Mouse (Mus musculus) kidney, embryonic 14.5 days (tissue): ENCODE results near the gene Scn1b. TPM values are rescaled to one million over a fixed set of nuclear protein-coding genes. Genes with fewer than 3 reads are reported as not detected.

Experiments used
- ATAC-seq: fragments of 200-750 bp; cut with Nextera tagmentation; 2 replicates; pipeline ENCODE4 v1.8.0; 2017; ENCODE audit warnings: moderate number of reproducible peaks, mild to moderate bottlenecking, moderate TSS enrichment, moderate library complexity; ENCODE audit not compliant: low FRiP score, low TSS enrichment
- H3K27ac ChIP-seq: fragments of 300-500 bp; sonication (generic); 2 replicates; pipeline ENCODE4 v1.5.1; 2014; ENCODE audit warnings: low read depth, mild to moderate bottlenecking, low read length, moderate library complexity, mixed read lengths
- H3K27me3 ChIP-seq: fragments of 300-500 bp; sonication (generic); 2 replicates; pipeline ENCODE4 v1.6.1; 2014; ENCODE audit warnings: mild to moderate bottlenecking, low read length; ENCODE audit not compliant: control insufficient read depth, insufficient read depth
- H3K36me3 ChIP-seq: fragments of 300-500 bp; sonication (generic); 2 replicates; pipeline ENCODE4 v1.6.1; 2014; ENCODE audit warnings: low read length, mixed read lengths; ENCODE audit not compliant: control insufficient read depth, insufficient read depth
- H3K4me1 ChIP-seq: fragments of 300-500 bp; sonication (generic); 2 replicates; pipeline ENCODE4 v1.6.1; 2014; ENCODE audit warnings: low read length, mixed read lengths; ENCODE audit not compliant: control insufficient read depth, insufficient read depth
- H3K4me2 ChIP-seq: fragments of 300-500 bp; sonication (generic); replicated peaks from 2 replicates; pipeline ENCODE4 v1.6.1; 2014; ENCODE audit warnings: low read depth, mild to moderate bottlenecking, low read length
- H3K4me3 ChIP-seq: fragments of 300-500 bp; sonication (generic); 2 replicates; pipeline ENCODE4 v1.5.1; 2014; ENCODE audit warnings: mild to moderate bottlenecking, low read length
- H3K9ac ChIP-seq: fragments of 300-500 bp; sonication (generic); 2 replicates; pipeline ENCODE4 v1.6.1; 2014; ENCODE audit warnings: low read depth, mild to moderate bottlenecking, low read length, moderate library complexity
- H3K9me3 ChIP-seq: fragments of 300-500 bp; sonication (generic); 2 replicates; pipeline ENCODE4 v1.6.1; 2016; ENCODE audit warnings: low read length; ENCODE audit not compliant: control insufficient read depth
- WGBS: fragments of 180-500 bp; shearing (Covaris S2); extraction: QIAGEN DNeasy Blood & Tissue Kit; methylation state at CpG from one replicate; pipeline ENCODE4 v1.1.7; 2014; 5-methylcytosine and 5-hydroxymethylcytosine counted together
- polyA plus RNA-seq: library from polyadenylated mRNA; unstranded; fragments of >200 nt; fragmentation: Nextera tagmentation; extraction: Ambion mirVana; gene quantifications from 2 replicates; pipeline ENCODE4 v1.2.1, GENCODE M21; 2014

Scn1b gene
- polyA plus RNA-seq: 1.0 and 1.6 TPM in 2 replicates

- H3K27me3 ChIP-seq: peaks cover 33% of the 10 kb centered on the region
- peak; percentile 48; the same call in 1 of the 2 replicates for ATAC-seq
- H3K9ac ChIP-seq: peak within 1 kb of the TSS; percentile 58; the same call in 1 of the 2 replicates
- no peaks in the 10 kb centered on the region for H3K9me3 ChIP-seq
- peak within 1 kb of the TSS; percentile 58 for H3K4me3 ChIP-seq
- peak within 1 kb of the TSS; percentile 99 for H3K4me2 ChIP-seq
- H3K4me1 ChIP-seq: peaks cover 10% of the 10 kb centered on the region
- 1% methylated on average over 41 of the region's 60 CpGs for WGBS
- peaks cover 36% of the 10 kb centered on the region for H3K36me3 ChIP-seq
- H3K27ac ChIP-seq: no peak within 1 kb of the TSS
These were observed at the start of gene Scn1b for GRCm38 (mm10) chr7:31126851-31127724. Gene Scn1b (minus strand): TSS chr7:31127003.

GRCm38 (mm10) chr7:31175096-31175495 lies 48.3 kb upstream of the Scn1b start:
- H3K9ac ChIP-seq: no peak overlapping the region
- H3K4me3 ChIP-seq: no peak overlapping the region
- WGBS: 85% methylated on average over 3 of the region's 3 CpGs
- H3K9me3 ChIP-seq: no peaks in the 10 kb centered on the region
- H3K4me1 ChIP-seq: no peaks in the 10 kb centered on the region
- no peak overlapping the region for H3K4me2 ChIP-seq
- H3K27me3 ChIP-seq: no peaks in the 10 kb centered on the region; the same call in 1 of the 2 replicates
- ATAC-seq: no peak
- no peak overlapping the region for H3K27ac ChIP-seq
- H3K36me3 ChIP-seq: no peaks in the 10 kb centered on the region

GRCm38 (mm10) chr7:31174466-31174865 lies 47.7 kb upstream of the Scn1b start:
- Histone ChIP-seq H3K27me3 (no peaks in the 10 kb centered on the region; the same call in 1 of the 2 replicates), H3K9ac (no peak overlapping the region), H3K4me3 (no peak overlapping the region), H3K27ac (no peak overlapping the region), H3K4me2 (no peak overlapping the region), H3K4me1 (no peaks in the 10 kb centered on the region), H3K36me3 (no peaks in the 10 kb centered on the region), H3K9me3 (no peaks in the 10 kb centered on the region)
- no peak for ATAC-seq
- WGBS: 73% methylated on average over 8 of the region's 8 CpGs

- Histone ChIP-seq H3K4me2 (no peak overlapping the region), H3K4me3 (no peak overlapping the region), H3K27me3 (no peaks in the 10 kb centered on the region), H3K36me3 (no peaks in the 10 kb centered on the region), H3K9ac (no peak overlapping the region), H3K27ac (no peak overlapping the region), H3K9me3 (no peaks in the 10 kb centered on the region), H3K4me1 (no peaks in the 10 kb centered on the region)
- 0 out of 2 replicates have a peak, but pooled peaks have one; percentile 24 for ATAC-seq
- 22% methylated on average over 2 of the region's 2 CpGs for WGBS
These were observed 45.4 kb upstream of the Scn1b start for GRCm38 (mm10) chr7:31172238-31172637.

- 98% methylated on average over 9 of the region's 9 CpGs for WGBS
- Histone ChIP-seq H3K27me3 (no peaks in the 10 kb centered on the region), H3K4me3 (no peak overlapping the region), H3K9ac (no peak overlapping the region), H3K36me3 (no peaks in the 10 kb centered on the region), H3K4me1 (no peaks in the 10 kb centered on the region), H3K4me2 (no peak overlapping the region), H3K9me3 (no peaks in the 10 kb centered on the region), H3K27ac (no peak overlapping the region)
- no peak for ATAC-seq
These were observed 43.7 kb upstream of the Scn1b start for GRCm38 (mm10) chr7:31170520-31170919.

- Histone ChIP-seq H3K4me3 (no peak overlapping the region), H3K27me3 (no peaks in the 10 kb centered on the region), H3K27ac (no peak overlapping the region), H3K9ac (no peak overlapping the region), H3K36me3 (no peaks in the 10 kb centered on the region), H3K4me2 (no peak overlapping the region), H3K9me3 (no peaks in the 10 kb centered on the region), H3K4me1 (no peaks in the 10 kb centered on the region)
- 48% methylated on average over 8 of the region's 8 CpGs for whole genome bisulfite sequencing
- ATAC-seq: no peak
These were observed 41.6 kb upstream of the Scn1b start for GRCm38 (mm10) chr7:31168412-31168811.

- Histone ChIP-seq H3K4me3 (no peak overlapping the region), H3K9ac (no peak overlapping the region), H3K27ac (no peak overlapping the region), H3K4me2 (no peak overlapping the region), H3K9me3 (no peaks in the 10 kb centered on the region), H3K4me1 (0 out of 2 replicates have a peak, but pooled peaks cover 2% of the 10 kb centered on the region), H3K36me3 (no peaks in the 10 kb centered on the region), H3K27me3 (no peaks in the 10 kb centered on the region)
- WGBS: 57% methylated on average over 1 of the region's 1 CpGs
- no peak for ATAC-seq
These were observed 37.9 kb upstream of the Scn1b start for GRCm38 (mm10) chr7:31164748-31165147.

- WGBS: 64% methylated on average over 3 of the region's 3 CpGs
- H3K4me2 ChIP-seq: no peak overlapping the region
- H3K27ac ChIP-seq: no peak overlapping the region
These were observed 37.1 kb upstream of the Scn1b start for GRCm38 (mm10) chr7:31163666-31164577.

More at GRCm38 (mm10) chr7:31163666-31164577, 37.1 kb upstream of the Scn1b start:
- Histone ChIP-seq H3K4me1 (0 out of 2 replicates have a peak, but pooled peaks cover 2% of the 10 kb centered on the region), H3K27me3 (no peaks in the 10 kb centered on the region), H3K9ac (no peak overlapping the region), H3K36me3 (no peaks in the 10 kb centered on the region), H3K4me3 (no peak overlapping the region), H3K9me3 (no peaks in the 10 kb centered on the region)
- no peak for ATAC-seq
